ENCODE assay signal across 35 mouse cellular contexts in the genomic region with DNA sequence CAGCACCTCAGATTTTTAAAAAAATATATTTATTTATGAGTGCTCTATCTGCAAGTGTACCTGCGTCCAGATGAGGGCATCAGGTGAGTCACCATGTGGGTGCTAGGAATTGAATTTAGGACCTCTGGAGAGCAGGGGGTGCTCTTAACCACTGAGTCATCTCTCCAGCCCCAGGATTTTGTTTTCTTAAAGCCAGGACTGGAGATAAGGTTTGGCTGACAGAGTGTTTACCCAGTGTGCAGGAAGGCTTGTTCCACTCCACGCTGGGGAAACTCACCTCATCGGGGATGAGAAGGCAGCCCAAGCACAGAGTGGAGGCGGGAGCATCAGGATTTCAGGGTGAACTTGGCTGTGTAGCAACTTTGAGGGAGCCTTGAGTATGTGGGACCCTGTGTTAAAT. TPM values are rescaled to one million over a fixed set of nuclear protein-coding genes. Genes with fewer than 3 reads are reported as not detected.
DNase-seq lines count a peak whose midpoint lies in the region; ATAC-seq and TF ChIP-seq lines count a peak whose summit lies in the region.
"Had no signal": no experiment of that assay in that cellular context is flagged by ENCODE, and none has a peak within 500 bp of the region (broad histone marks: within the 10 kb centered on the region; RNA-seq: fewer than 3 reads in every experiment).

No protein-coding gene starts in this region.

- H3K79me2 ChIP-seq in heart, adult 2 months (replicated peaks; ENCODE audit: control insufficient read depth, insufficient read depth, low read length) = no peaks in the 10 kb centered on the region

- no peaks in the 10 kb centered on the region for H3K9me3 ChIP-seq in heart, embryonic 15.5 days (replicated peaks)
- H3K9me3 ChIP-seq in lung, embryonic 16.5 days (ENCODE audit: control insufficient read depth, low read length) = no peaks in the 10 kb centered on the region
- no peaks in the 10 kb centered on the region for H3K9me3 ChIP-seq in stomach, postnatal 0 days (ENCODE audit: control insufficient read depth, low read length)
- H3K9me3 ChIP-seq: embryonic facial prominence, embryonic 10.5 days; embryonic facial prominence, embryonic 15.5 days; forebrain, embryonic 13.5 days; hindbrain, embryonic 12.5 days; intestine, embryonic 15.5 days; limb, embryonic 10.5 days; limb, embryonic 15.5 days; liver, embryonic 13.5 days; midbrain, embryonic 13.5 days; neural tube, embryonic 15.5 days had no signal

- no peak overlapping the region for H3K4me3 ChIP-seq in heart, embryonic 15.5 days
- H3K4me3 ChIP-seq in heart, adult 2 months = no peak overlapping the region
- no peak overlapping the region for H3K4me3 ChIP-seq in lung, embryonic 16.5 days (ENCODE audit: low read length)
- H3K4me3 ChIP-seq in stomach, postnatal 0 days (ENCODE audit: low read depth, low read length) = no peak overlapping the region
- H3K4me3 ChIP-seq: embryonic facial prominence, embryonic 10.5 days; embryonic facial prominence, embryonic 15.5 days; forebrain, embryonic 13.5 days; hindbrain, embryonic 12.5 days; intestine, embryonic 15.5 days; limb, embryonic 10.5 days; limb, embryonic 15.5 days; liver, embryonic 13.5 days; midbrain, embryonic 13.5 days; neural tube, embryonic 15.5 days had no signal

- no peak for TF ChIP-seq POLR2A in heart, adult 2 months (IDR thresholded peaks at IDR 0.05; ENCODE audit: insufficient read depth, low read depth, low read length)

- no peaks in the 10 kb centered on the region for H3K27me3 ChIP-seq in heart, embryonic 15.5 days
- no peaks in the 10 kb centered on the region for H3K27me3 ChIP-seq in heart, adult 2 months (ENCODE audit: control insufficient read depth, insufficient read depth, low read length)
- no peaks in the 10 kb centered on the region for H3K27me3 ChIP-seq in lung, embryonic 16.5 days (ENCODE audit: control insufficient read depth, insufficient read depth, low read depth, low read length)
- no peaks in the 10 kb centered on the region for H3K27me3 ChIP-seq in stomach, postnatal 0 days (ENCODE audit: control insufficient read depth, insufficient read depth, low read length)
- H3K27me3 ChIP-seq: embryonic facial prominence, embryonic 15.5 days; forebrain, embryonic 13.5 days; hindbrain, embryonic 12.5 days; intestine, embryonic 15.5 days; limb, embryonic 15.5 days; liver, embryonic 13.5 days; midbrain, embryonic 13.5 days; neural tube, embryonic 15.5 days had no signal

- no peak overlapping the region for H3K4me2 ChIP-seq in heart, embryonic 15.5 days
- H3K4me2 ChIP-seq in lung, embryonic 16.5 days (ENCODE audit: low read depth, low read length) = 0 out of 2 replicates have a peak overlapping the region, but pooled peaks have one; percentile 22
- H3K4me2 ChIP-seq in stomach, postnatal 0 days (replicated peaks; ENCODE audit: low read depth) = no peak overlapping the region
- H3K4me2 ChIP-seq: embryonic facial prominence, embryonic 15.5 days; forebrain, embryonic 13.5 days; heart, embryonic 11.5 days; hindbrain, embryonic 12.5 days; intestine, embryonic 15.5 days; limb, embryonic 15.5 days; liver, embryonic 13.5 days; midbrain, embryonic 13.5 days; neural tube, embryonic 15.5 days had no signal

- H3K9ac ChIP-seq in heart, embryonic 15.5 days = no peak overlapping the region
- no peak overlapping the region for H3K9ac ChIP-seq in heart, adult 2 months (ENCODE audit: low read depth, low read length)
- no peak overlapping the region for H3K9ac ChIP-seq in lung, embryonic 16.5 days (ENCODE audit: low read length)
- no peak overlapping the region for H3K9ac ChIP-seq in stomach, postnatal 0 days (ENCODE audit: low read length)
- H3K9ac ChIP-seq: embryonic facial prominence, embryonic 15.5 days; forebrain, embryonic 13.5 days; hindbrain, embryonic 12.5 days; intestine, embryonic 15.5 days; limb, embryonic 15.5 days; liver, embryonic 13.5 days; midbrain, embryonic 13.5 days; neural tube, embryonic 15.5 days had no signal

- H3K27ac ChIP-seq in heart, embryonic 15.5 days = no peak overlapping the region
- no peak overlapping the region for H3K27ac ChIP-seq in heart, adult 2 months
- peak overlapping the region; percentile 43; the same call in 1 of the 2 replicates for H3K27ac ChIP-seq in lung, embryonic 16.5 days (ENCODE audit: low read length)
- H3K27ac ChIP-seq in stomach, postnatal 0 days (replicated peaks) = no peak overlapping the region; the same call in 1 of the 2 replicates
- H3K27ac ChIP-seq: embryonic facial prominence, embryonic 10.5 days; embryonic facial prominence, embryonic 15.5 days; forebrain, embryonic 13.5 days; hindbrain, embryonic 12.5 days; hindbrain, postnatal 0 days; intestine, embryonic 15.5 days; kidney, postnatal 0 days; limb, embryonic 10.5 days; limb, embryonic 15.5 days; liver, embryonic 13.5 days; macrophage; midbrain, embryonic 13.5 days; neural tube, embryonic 15.5 days had no signal

- no peak for TF ChIP-seq CTCF in heart, adult 2 months (IDR thresholded peaks at IDR 0.05)
- TF ChIP-seq CTCF in stomach, postnatal 0 days (IDR thresholded peaks at IDR 0.05; ENCODE audit: low read depth) = peak; percentile 9; the same call in 1 of the 2 replicates

- no peak for TF ChIP-seq EP300 in heart, adult 2 months (IDR thresholded peaks at IDR 0.05; ENCODE audit: insufficient read depth, low read depth, low read length)
- no peak for TF ChIP-seq EP300 in stomach, postnatal 0 days (optimal IDR thresholded peaks at IDR 0.05)

- peaks cover 10% of the 10 kb centered on the region for H3K4me1 ChIP-seq in heart, embryonic 15.5 days (replicated peaks)
- H3K4me1 ChIP-seq in heart, adult 2 months (ENCODE audit: control insufficient read depth, insufficient read depth, low read length) = no peaks in the 10 kb centered on the region; the same call in 1 of the 2 replicates
- peaks cover 6% of the 10 kb centered on the region; the same call in 1 of the 2 replicates for H3K4me1 ChIP-seq in lung, embryonic 16.5 days (replicated peaks; ENCODE audit: control insufficient read depth, insufficient read depth, low read length)
- H3K4me1 ChIP-seq in stomach, postnatal 0 days (replicated peaks; ENCODE audit: control insufficient read depth, insufficient read depth) = no peaks in the 10 kb centered on the region

- 61% methylated on average over 4 of the region's 4 CpGs for WGBS in heart, embryonic 15.5 days
- WGBS in heart, adult 2 months = 46% methylated on average over 4 of the region's 4 CpGs
- 33% methylated on average over 4 of the region's 4 CpGs for WGBS in lung, embryonic 16.5 days
- WGBS in stomach, postnatal 0 days = 57% methylated on average over 4 of the region's 4 CpGs

- no peak for DNase-seq in heart, adult 2 months
- DNase-seq in lung, postnatal 4 days = no peak
- peak; percentile 68 for DNase-seq in lung, postnatal 36 days
- peak; percentile 56 for DNase-seq in stomach, postnatal 0 days (ENCODE audit: low spot score)
- no peak for DNase-seq in adrenal gland, postnatal 10 days
- no peak for DNase-seq in layer of hippocampus, adult 8-10 months (ENCODE audit: low spot score in 2 of 2)
- DNase-seq: cerebellum, adult 8-10 months; cerebellum, postnatal 25 days; gastrocnemius, postnatal 25 days; heart, adult 11 months; heart, postnatal 36 days; kidney, adult 2 months; kidney, postnatal 4 days; layer of hippocampus, postnatal 36 days; liver, embryonic 13.5 days; retina, postnatal 1 day; right cerebral cortex, postnatal 14 days had no signal

- intact Hi-C loops in heart, adult 2 months (cut with DNase I) = no loop called here

- H3K36me3 ChIP-seq in heart, embryonic 15.5 days = peaks cover 20% of the 10 kb centered on the region; the same call in 1 of the 2 replicates
- no peaks in the 10 kb centered on the region; the same call in 1 of the 2 replicates for H3K36me3 ChIP-seq in heart, adult 2 months (ENCODE audit: control insufficient read depth, insufficient read depth, low read length)
- peaks cover 21% of the 10 kb centered on the region for H3K36me3 ChIP-seq in lung, embryonic 16.5 days (ENCODE audit: control insufficient read depth, insufficient read depth, low read length)
- H3K36me3 ChIP-seq in stomach, postnatal 0 days (ENCODE audit: control insufficient read depth, insufficient read depth, low read length) = peaks cover 15% of the 10 kb centered on the region

- ATAC-seq in heart, embryonic 15.5 days (replicated peaks; ENCODE audit: insufficient number of reproducible peaks, insufficient read depth, low FRiP score, low read depth) = peak; percentile 50; the same call in 1 of the 2 replicates
- peak; percentile 24; the same call in 1 of the 2 replicates for ATAC-seq in lung, embryonic 16.5 days (ENCODE audit: low read depth)
- peak; percentile 62 for ATAC-seq in stomach, postnatal 0 days (ENCODE audit: low FRiP score, low TSS enrichment)
- ATAC-seq: CD4-positive, CD25-positive, alpha-beta regulatory T cell, adult 4 months; forebrain, embryonic 13.5 days; hindbrain, postnatal 0 days; intestine, embryonic 15.5 days; midbrain, embryonic 13.5 days had no signal

RNA-seq across cellular contexts. Expression of a gene that starts 19.9 kb away (rescaled TPM):
- 56.8 and 81.4 TPM in 2 replicates for polyA plus RNA-seq in heart, embryonic 15.5 days (2015; fragmentation: Nextera tagmentation; extraction: Ambion mirVana)
- 10 to 100 TPM; 77.0 to 89.5 TPM for total RNA-seq in heart, adult 2 months (2021)
- polyA plus RNA-seq in heart, adult 2 months (2012; rRNA removed) = 86.8 and 148 TPM in 2 replicates
- polyA plus RNA-seq in lung, embryonic 16.5 days (2015; fragmentation: Nextera tagmentation; extraction: Ambion mirVana) = 178 and 186 TPM in 2 replicates
- polyA plus RNA-seq in stomach, postnatal 0 days (2015; fragmentation: Nextera tagmentation; extraction: Ambion mirVana) = 55.2 and 62.6 TPM in 2 replicates
- total RNA-seq in adrenal gland, postnatal 10 days (2021) = 10 to 100 TPM; 48.3 to 63.4 TPM
- 10 to 100 TPM; 55.2 to 74.2 (median 64.7) TPM for total RNA-seq in layer of hippocampus, adult 8-10 months (2022)

RNA-seq across cellular contexts. Expression of a gene that starts 27.3 kb away (rescaled TPM):
- 88.1 and 118 TPM in 2 replicates for polyA plus RNA-seq in heart, embryonic 15.5 days (2015; fragmentation: Nextera tagmentation; extraction: Ambion mirVana)
- total RNA-seq in heart, adult 2 months (2021) = 10 to 100 TPM; 27.7 to 29.0 TPM
- 22.6 and 29.0 TPM in 2 replicates for polyA plus RNA-seq in heart, adult 2 months (2012; rRNA removed)
- 160 and 168 TPM in 2 replicates for polyA plus RNA-seq in lung, embryonic 16.5 days (2015; fragmentation: Nextera tagmentation; extraction: Ambion mirVana)
- 41.4 and 45.2 TPM in 2 replicates for polyA plus RNA-seq in stomach, postnatal 0 days (2015; fragmentation: Nextera tagmentation; extraction: Ambion mirVana)
- total RNA-seq in adrenal gland, postnatal 10 days (2021) = 10 to 100 TPM; 54.4 to 67.4 TPM
- total RNA-seq in layer of hippocampus, adult 8-10 months (2022) = 100 to 1,000 TPM in 3 of 4 experiments, 10 to 100 TPM in 1; 95.4 to 113 (median 103) TPM

RNA-seq across cellular contexts. Expression of a gene that starts 28.3 kb away (rescaled TPM):
- 1.8 and 6.9 TPM in 2 replicates for polyA plus RNA-seq in heart, embryonic 15.5 days (2015; fragmentation: Nextera tagmentation; extraction: Ambion mirVana)
- not detected for total RNA-seq in heart, adult 2 months (2021)
- polyA plus RNA-seq in heart, adult 2 months (2012; rRNA removed) = 1.0 TPM in 1 of 2 replicates, not detected in the other
- polyA plus RNA-seq in lung, embryonic 16.5 days (2015; fragmentation: Nextera tagmentation; extraction: Ambion mirVana) = 50.0 and 53.2 TPM in 2 replicates
- 84.9 and 90.6 TPM in 2 replicates for polyA plus RNA-seq in stomach, postnatal 0 days (2015; fragmentation: Nextera tagmentation; extraction: Ambion mirVana)
- total RNA-seq in adrenal gland, postnatal 10 days (2021) = under 1 TPM in 1 of 2 experiments, not detected in 1; 0.15 TPM
- total RNA-seq in layer of hippocampus, adult 8-10 months (2022) = 1 to 10 TPM in 3 of 4 experiments, under 1 TPM in 1; 0.35 to 2.0 (median 1.6) TPM
- total RNA-seq: adrenal gland, adult 18-20 months; gastrocnemius, postnatal 25 days; heart, postnatal 36 days; megakaryocyte-erythroid progenitor cell, adult 5-6 weeks had no signal
- polyA plus RNA-seq: macrophage had no signal

RNA-seq across cellular contexts. Expression of a gene that starts 49.2 kb away (rescaled TPM):
- polyA plus RNA-seq in heart, embryonic 15.5 days (2015; fragmentation: Nextera tagmentation; extraction: Ambion mirVana) = 88.6 and 96.4 TPM in 2 replicates
- total RNA-seq in heart, adult 2 months (2021) = 10 to 100 TPM; 11.3 to 15.0 TPM
- polyA plus RNA-seq in heart, adult 2 months (2012; rRNA removed) = 25.0 and 32.9 TPM in 2 replicates
- 57.7 TPM in 2 replicates for polyA plus RNA-seq in lung, embryonic 16.5 days (2015; fragmentation: Nextera tagmentation; extraction: Ambion mirVana)
- polyA plus RNA-seq in stomach, postnatal 0 days (2015; fragmentation: Nextera tagmentation; extraction: Ambion mirVana) = 23.1 and 28.0 TPM in 2 replicates
- 10 to 100 TPM; 16.8 to 23.8 TPM for total RNA-seq in adrenal gland, postnatal 10 days (2021)
- 10 to 100 TPM; 48.8 to 61.6 (median 55.9) TPM for total RNA-seq in layer of hippocampus, adult 8-10 months (2022)

RNA-seq across cellular contexts. Expression of a gene that starts 52.6 kb away (rescaled TPM):
- polyA plus RNA-seq in heart, embryonic 15.5 days (2015; fragmentation: Nextera tagmentation; extraction: Ambion mirVana) = 10.4 and 12.5 TPM in 2 replicates
- total RNA-seq in heart, adult 2 months (2021) = 10 to 100 TPM; 16.3 to 16.8 TPM
- 10.5 and 12.8 TPM in 2 replicates for polyA plus RNA-seq in heart, adult 2 months (2012; rRNA removed)
- polyA plus RNA-seq in lung, embryonic 16.5 days (2015; fragmentation: Nextera tagmentation; extraction: Ambion mirVana) = 15.8 and 16.7 TPM in 2 replicates
- polyA plus RNA-seq in stomach, postnatal 0 days (2015; fragmentation: Nextera tagmentation; extraction: Ambion mirVana) = 6.7 and 7.9 TPM in 2 replicates
- 10 to 100 TPM; 28.8 to 38.4 TPM for total RNA-seq in adrenal gland, postnatal 10 days (2021)
- 10 to 100 TPM; 43.2 to 48.9 (median 44.5) TPM for total RNA-seq in layer of hippocampus, adult 8-10 months (2022)

Comparison
In these comparisons a context has a peak if more than half of its experiments do, and no peak if none do; other contexts are left out.
1. DNase-seq: peak in lung, postnatal 36 days (single experiment) and stomach, postnatal 0 days (single experiment); none in heart, adult 2 months (0 of 2), lung, postnatal 4 days (0 of 2), adrenal gland, postnatal 10 days (single experiment) and layer of hippocampus, adult 8-10 months (0 of 2).
2. Peak in every context shown above with its lines, with median percentiles within 50 percentile points of each other: ATAC-seq.